Mouse (Mus musculus) embryonic fibroblast, embryonic 13.5 days (primary cell): ENCODE measurements around the gene Serpina3j. TPM values are rescaled to one million over a fixed set of nuclear protein-coding genes. Genes with fewer than 3 reads are reported as not detected.
"Not testable (repeated sequence)": the region's sequence is repeated elsewhere in the genome, so short reads cannot be mapped to it uniquely, and the experiment has no call there.

Experiments
- H3K27ac ChIP-seq: 2 replicates; pipeline ENCODE4 v1.5.1; 2012; ENCODE audit warnings: low read length, control low read depth, inconsistent platforms; ENCODE audit not compliant: insufficient read depth
- H3K4me1 ChIP-seq: 2 replicates; pipeline ENCODE4 v1.6.1; 2011; ENCODE audit warnings: low read length; ENCODE audit not compliant: control insufficient read depth, insufficient read depth
- H3K4me3 ChIP-seq: 2 replicates; pipeline ENCODE4 v1.5.1; 2011; ENCODE audit warnings: mild to moderate bottlenecking, control low read depth, low read length; ENCODE audit not compliant: insufficient read depth
- CTCF ChIP-seq: IDR thresholded peaks from 2 replicates; pipeline ENCODE4 v1.5.1; 2011; ENCODE audit warnings: mild to moderate bottlenecking, control low read depth, low read length, moderate library complexity, borderline replicate concordance; ENCODE audit not compliant: insufficient read depth
- POLR2A ChIP-seq: IDR thresholded peaks from 2 replicates; pipeline ENCODE4 v1.6.1; 2011; ENCODE audit warnings: low read depth, mild to moderate bottlenecking, control low read depth, low read length, moderate library complexity
- polyA plus RNA-seq: library from polyadenylated mRNA; stranded (reverse); fragments of >200 nt; gene quantifications from 2 replicates; pipeline ENCODE4 v1.2.4, GENCODE M21; 2011; ENCODE audit warnings: low read depth; ENCODE audit not compliant: missing spikeins, insufficient read length

Serpina3j gene
- polyA plus RNA-seq, 1 experiment, result not detected

- no peak overlapping the region for H3K27ac ChIP-seq
- H3K4me1 ChIP-seq, result no peaks in the 10 kb centered on the region; the same call in 1 of the 2 replicates
- no peak for TF ChIP-seq CTCF
- no peak for TF ChIP-seq POLR2A
Observed at GRCm38 (mm10) chr12:104322454-104322853, 8.1 kb downstream of the Serpina3j start.

GRCm38 (mm10) chr12:104331701-104332100 lies 17.3 kb downstream of the Serpina3j start:
- Histone ChIP-seq H3K27ac (no peak overlapping the region), H3K4me3 (no peak overlapping the region), H3K4me1 (no peaks in the 10 kb centered on the region)
- TF ChIP-seq POLR2A, result no peak

More at GRCm38 (mm10) chr12:104322454-104322853, 8.1 kb downstream of the Serpina3j start:
- no peak overlapping the region for H3K4me3 ChIP-seq

GRCm38 (mm10) chr12:104336873-104337272 lies 22.5 kb downstream of the Serpina3j start:
- H3K27ac ChIP-seq, H3K4me1 ChIP-seq, H3K4me3 ChIP-seq: not testable (repeated sequence)

GRCm38 (mm10) chr12:104338226-104338625 lies 23.9 kb downstream of the Serpina3j start, which contains the start of the genes Serpina3k and Serpina3m:
Serpina3k (plus strand) TSS chr12:104338486.
Serpina3m (plus strand) TSS chr12:104338486.
- not testable (repeated sequence) for H3K4me1 ChIP-seq, H3K4me3 ChIP-seq, H3K27ac ChIP-seq

GRCm38 (mm10) chr12:104338705-104339104 lies 24.4 kb downstream of the Serpina3j start:
- TF ChIP-seq CTCF (no peak), POLR2A (no peak)
- Histone ChIP-seq H3K4me3 (no peak overlapping the region), H3K4me1 (no peaks in the 10 kb centered on the region), H3K27ac (no peak overlapping the region)

GRCm38 (mm10) chr12:104342489-104342888 lies 28.1 kb downstream of the Serpina3j start:
- H3K27ac ChIP-seq, H3K4me3 ChIP-seq, H3K4me1 ChIP-seq: not testable (repeated sequence)

- no peak for TF ChIP-seq POLR2A
- no peak for TF ChIP-seq CTCF
- H3K4me1 ChIP-seq, result no peaks in the 10 kb centered on the region
- H3K27ac ChIP-seq, result no peak overlapping the region
- no peak overlapping the region for H3K4me3 ChIP-seq
Observed at GRCm38 (mm10) chr12:104345181-104345580, 30.8 kb downstream of the Serpina3j start.

GRCm38 (mm10) chr12:104345707-104346106 lies 31.4 kb downstream of the Serpina3j start:
- no peak for TF ChIP-seq POLR2A
- no peak for TF ChIP-seq CTCF
- Histone ChIP-seq H3K4me1 (no peaks in the 10 kb centered on the region), H3K27ac (no peak overlapping the region), H3K4me3 (no peak overlapping the region)

GRCm38 (mm10) chr12:104347091-104347490 lies 32.7 kb downstream of the Serpina3j start:
- no peaks in the 10 kb centered on the region for H3K4me1 ChIP-seq
- H3K4me3 ChIP-seq, result no peak overlapping the region
- H3K27ac ChIP-seq, result no peak overlapping the region
- TF ChIP-seq CTCF (no peak), POLR2A (no peak)

GRCm38 (mm10) chr12:104351812-104352211 lies 37.5 kb downstream of the Serpina3j start:
- TF ChIP-seq CTCF, result peak; percentile 41; the same call in 1 of the 2 replicates
- H3K27ac ChIP-seq, H3K4me1 ChIP-seq, H3K4me3 ChIP-seq: not testable (repeated sequence)

GRCm38 (mm10) chr12:104356006-104356405 lies 41.7 kb downstream of the Serpina3j start:
- TF ChIP-seq POLR2A (no peak), CTCF (no peak)
- no peak overlapping the region for H3K4me3 ChIP-seq

GRCm38 (mm10) chr12:104369986-104370385 lies 55.6 kb downstream of the Serpina3j start:
- Histone ChIP-seq H3K27ac (no peak overlapping the region), H3K4me3 (no peak overlapping the region), H3K4me1 (no peaks in the 10 kb centered on the region)
- TF ChIP-seq CTCF, result no peak
- TF ChIP-seq POLR2A, result no peak

More at GRCm38 (mm10) chr12:104356006-104356405, 41.7 kb downstream of the Serpina3j start:
- H3K4me1 ChIP-seq, result no peaks in the 10 kb centered on the region
- H3K27ac ChIP-seq, result no peak overlapping the region

Other genes starting within 250 kb of the Serpina3j start
- gene Serpina5, start 213.4 kb upstream of the Serpina3j start, polyA plus RNA-seq, result not detected in 2 replicates
- gene Serpina3a, start 201.8 kb upstream of the Serpina3j start, polyA plus RNA-seq, result not detected in 2 replicates
- not detected in 2 replicates for gene Serpina3b, start 186.6 kb upstream of the Serpina3j start, polyA plus RNA-seq
- not detected in 2 replicates for gene Serpina3c, start 160.7 kb upstream of the Serpina3j start, polyA plus RNA-seq
- 0.33 and 0.74 TPM in 2 replicates for gene Serpina3f, start 100.0 kb upstream of the Serpina3j start, polyA plus RNA-seq
- gene Serpina3g, start 78.3 kb upstream of the Serpina3j start, polyA plus RNA-seq, result 54.6 and 89.6 TPM in 2 replicates
- gene Serpina3i, start 51.4 kb upstream of the Serpina3j start, polyA plus RNA-seq, result 1.6 TPM in 2 replicates
- gene Serpina3k, start 23.9 kb downstream of the Serpina3j start, polyA plus RNA-seq, result not detected in 2 replicates
- not detected in 2 replicates for gene Serpina3m, start 23.9 kb downstream of the Serpina3j start, polyA plus RNA-seq
- gene Serpina3n, start 92.2 kb downstream of the Serpina3j start, polyA plus RNA-seq, result 3.0 and 7.2 TPM in 2 replicates
- 1.9 and 2.2 TPM in 2 replicates for gene Gsc, start 158.8 kb downstream of the Serpina3j start, polyA plus RNA-seq